Mouse (Mus musculus) E14TG2a.4 (cell line): ENCODE results near the gene Wnt16.

Experiments used
- CTCF ChIP-seq: conservative IDR thresholded peaks from 2 replicates; pipeline ENCODE4 v1.5.1; 2014; ENCODE audit warnings: low read length
- NANOG ChIP-seq: IDR thresholded peaks from 2 replicates; pipeline ENCODE4 v1.6.1; 2014; ENCODE audit warnings: borderline replicate concordance, low read length, mixed read lengths
- POU5F1 ChIP-seq: IDR thresholded peaks from 2 replicates; pipeline ENCODE4 v1.6.1; 2014; ENCODE audit warnings: low read length, borderline replicate concordance

DNA sequence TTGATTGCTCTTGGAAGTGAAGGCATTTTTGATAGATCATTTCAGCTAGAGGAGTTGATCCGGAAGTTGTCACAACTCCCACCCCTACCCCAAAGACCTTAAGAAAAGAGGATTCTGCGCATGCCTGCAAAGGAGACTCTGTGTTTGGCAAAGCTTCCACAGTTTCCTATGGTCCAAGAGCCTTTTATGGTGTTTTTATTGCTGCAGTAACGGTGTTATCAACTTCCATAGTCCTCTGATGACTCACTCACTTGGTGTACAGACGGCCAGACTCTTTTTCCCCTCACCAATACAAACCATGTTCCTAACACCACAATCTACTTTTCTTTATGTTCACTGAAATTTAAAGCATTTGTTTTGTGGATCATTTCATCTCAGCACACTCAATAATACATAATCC lies 29.2 kb upstream of the Wnt16 start:
- TF ChIP-seq CTCF (no peak), NANOG (no peak), POU5F1 (no peak)
